Mouse (Mus musculus) WW6 (cell line): ENCODE data around the gene Ubap1.

Source experiments
- DNase-seq: peaks from one replicate; pipeline ENCODE4 v3.0.0-alpha.2; 2013; ENCODE audit warnings: low read depth, low spot score

The Ubap1 gene

DNA sequence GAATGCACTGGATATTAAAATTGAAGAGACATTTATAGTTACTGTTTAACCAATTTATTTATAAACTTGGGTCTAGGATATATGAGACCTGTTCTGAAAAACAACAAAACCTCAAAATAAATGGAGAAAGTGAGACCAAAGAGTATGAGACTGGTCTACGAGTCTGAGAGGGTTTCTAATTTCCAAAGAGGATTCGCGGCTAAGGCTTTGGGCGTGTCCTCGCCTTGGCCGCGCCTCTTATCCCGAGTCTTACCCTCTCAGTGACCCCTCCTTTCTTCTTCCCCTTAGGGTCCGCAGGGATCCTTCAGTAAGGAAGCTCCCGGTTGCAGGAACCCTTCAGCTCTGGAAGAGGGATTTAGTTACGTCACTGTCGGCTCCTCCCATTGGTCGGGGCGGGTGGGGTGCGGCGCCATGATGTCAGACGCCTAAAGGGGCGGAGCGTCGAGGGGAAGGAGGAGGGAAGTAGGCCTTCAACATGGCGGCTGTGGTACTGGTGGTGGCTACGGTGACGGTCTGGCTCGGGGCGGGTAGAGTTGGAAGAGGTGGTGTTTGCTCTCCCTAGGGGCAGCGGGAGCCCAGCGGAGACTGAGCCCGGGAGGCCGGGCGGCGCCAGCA is at the start of gene Ubap1:
Ubap1 (plus strand) TSS at position 413 of the 615 bp plus-strand sequence.
- peak; percentile 97 for DNase-seq

DNA sequence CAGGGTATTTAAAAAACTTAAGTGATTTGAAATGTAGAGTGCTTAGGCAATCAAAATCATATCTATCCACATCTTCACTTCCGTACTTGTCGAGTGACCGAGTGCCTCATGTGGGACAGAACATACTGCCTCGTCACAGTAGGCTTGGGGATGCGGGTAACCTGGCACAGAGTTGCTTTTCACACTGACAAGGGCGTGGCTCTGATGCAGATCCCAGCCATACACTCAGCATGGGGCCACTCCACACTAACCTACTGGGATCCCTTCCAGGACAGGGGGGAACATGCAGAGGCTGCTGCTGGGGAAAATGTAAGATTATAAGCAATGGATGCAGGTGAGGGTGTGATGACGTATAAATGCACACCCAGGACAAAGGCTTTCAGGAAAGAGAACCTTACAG is 45.1 kb upstream of the Ubap1 start:
- DNase-seq: no peak

DNA sequence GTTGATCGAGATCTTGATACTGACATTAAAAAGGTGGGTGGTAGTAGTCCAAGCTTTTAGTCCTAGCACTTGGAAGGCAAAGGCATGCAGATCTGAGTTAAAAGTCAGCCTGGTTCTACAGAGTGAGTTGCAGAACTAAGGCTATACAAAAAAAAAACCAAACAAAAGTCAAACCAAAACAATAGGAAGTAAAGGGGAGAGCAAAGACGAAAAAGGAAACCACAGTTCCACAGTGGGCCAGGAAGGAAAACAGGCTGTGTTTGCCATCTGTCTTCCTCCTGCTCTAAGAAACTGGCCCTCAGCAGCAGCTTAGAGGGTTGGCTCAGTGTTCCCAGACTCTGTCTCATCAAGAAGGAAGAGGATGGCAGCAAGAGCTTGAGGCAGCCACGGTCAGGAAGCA is 44.5 kb upstream of the Ubap1 start:
- DNase-seq: no peak

DNA sequence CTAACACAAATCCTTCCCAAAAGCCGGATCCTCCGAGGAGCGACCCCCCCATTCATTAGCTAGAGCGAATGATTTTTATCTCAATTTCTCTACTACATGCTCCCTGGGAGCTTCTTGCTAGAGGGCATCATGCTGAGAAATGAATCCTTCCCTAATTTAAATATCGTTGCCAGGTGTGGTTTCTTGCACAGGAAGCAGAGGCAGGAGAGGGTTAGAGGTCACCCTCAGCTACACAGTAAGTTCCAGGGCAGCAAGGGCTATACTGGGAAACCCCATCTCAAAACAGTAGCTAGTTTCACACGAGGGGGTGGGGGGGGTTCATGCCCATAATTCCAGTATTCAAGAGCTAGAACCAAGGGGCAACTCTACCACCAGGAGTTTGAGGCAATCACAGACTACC is 41.4 kb upstream of the Ubap1 start:
- no peak for DNase-seq

DNA sequence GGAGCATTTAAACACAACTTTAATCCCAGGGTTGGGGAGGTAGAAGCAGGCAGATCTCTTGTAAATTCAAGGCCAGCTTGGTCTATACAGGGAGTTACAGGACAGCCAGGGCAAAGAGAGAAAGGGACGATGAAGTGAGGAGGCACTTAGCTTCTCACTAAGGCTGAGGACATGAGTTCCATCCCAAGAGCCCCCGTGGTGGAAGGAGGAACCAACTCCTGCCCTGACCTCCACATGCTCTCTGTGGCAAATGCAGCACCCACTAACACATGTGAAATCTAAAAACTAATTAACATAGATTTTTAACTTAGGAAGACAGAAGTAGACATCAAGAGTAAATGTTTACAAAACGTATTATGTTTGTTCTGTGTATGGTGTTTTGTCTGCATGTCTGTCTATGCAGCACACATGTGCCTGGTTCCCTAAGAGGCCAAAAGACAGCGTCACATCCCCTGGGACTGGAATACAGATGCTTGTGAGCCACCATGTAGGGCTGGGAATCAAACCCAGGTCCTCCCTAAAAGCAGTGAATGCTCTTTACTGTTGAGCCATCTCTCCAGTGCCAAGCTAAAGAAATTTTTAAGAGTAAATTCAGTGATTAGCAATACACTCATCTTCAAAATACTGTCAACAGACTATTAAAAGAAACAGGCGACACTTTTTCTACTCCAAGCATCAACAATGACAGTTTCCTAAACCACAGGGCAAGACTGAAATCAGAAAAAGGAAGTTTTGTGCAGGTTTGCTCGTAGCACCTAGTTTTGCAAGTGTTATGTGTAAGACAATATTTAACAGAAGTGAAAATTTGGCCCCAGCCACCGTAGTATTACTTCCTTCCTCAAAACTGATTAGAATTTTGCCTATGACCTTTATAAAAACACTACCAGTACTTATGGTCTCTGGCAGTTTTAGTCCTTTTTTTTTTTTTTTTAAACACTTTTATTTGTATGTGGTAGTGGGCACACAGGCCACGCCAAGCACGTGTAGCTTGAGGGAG is 37.9 kb upstream of the Ubap1 start:
- DNase-seq: no peak

DNA sequence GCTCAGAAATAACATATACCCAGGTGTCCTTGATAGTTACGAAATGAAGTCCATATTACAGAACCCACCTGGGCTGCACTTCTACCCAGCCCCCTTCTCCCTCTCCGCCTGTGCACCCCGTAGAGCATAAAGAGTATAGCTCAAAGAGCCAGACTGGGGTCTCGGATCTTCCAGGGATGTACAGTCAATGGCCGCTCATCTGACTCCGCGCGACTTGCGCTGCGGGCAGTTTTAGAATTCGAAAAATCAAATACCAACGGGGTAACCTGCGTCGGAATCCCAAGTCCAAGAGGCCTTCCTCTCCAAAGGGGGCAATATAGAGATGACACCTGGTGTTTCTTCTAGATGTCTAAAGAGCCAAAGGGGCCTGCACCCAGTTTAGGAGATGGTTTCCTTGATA is 35.1 kb upstream of the Ubap1 start:
- DNase-seq: no peak

DNA sequence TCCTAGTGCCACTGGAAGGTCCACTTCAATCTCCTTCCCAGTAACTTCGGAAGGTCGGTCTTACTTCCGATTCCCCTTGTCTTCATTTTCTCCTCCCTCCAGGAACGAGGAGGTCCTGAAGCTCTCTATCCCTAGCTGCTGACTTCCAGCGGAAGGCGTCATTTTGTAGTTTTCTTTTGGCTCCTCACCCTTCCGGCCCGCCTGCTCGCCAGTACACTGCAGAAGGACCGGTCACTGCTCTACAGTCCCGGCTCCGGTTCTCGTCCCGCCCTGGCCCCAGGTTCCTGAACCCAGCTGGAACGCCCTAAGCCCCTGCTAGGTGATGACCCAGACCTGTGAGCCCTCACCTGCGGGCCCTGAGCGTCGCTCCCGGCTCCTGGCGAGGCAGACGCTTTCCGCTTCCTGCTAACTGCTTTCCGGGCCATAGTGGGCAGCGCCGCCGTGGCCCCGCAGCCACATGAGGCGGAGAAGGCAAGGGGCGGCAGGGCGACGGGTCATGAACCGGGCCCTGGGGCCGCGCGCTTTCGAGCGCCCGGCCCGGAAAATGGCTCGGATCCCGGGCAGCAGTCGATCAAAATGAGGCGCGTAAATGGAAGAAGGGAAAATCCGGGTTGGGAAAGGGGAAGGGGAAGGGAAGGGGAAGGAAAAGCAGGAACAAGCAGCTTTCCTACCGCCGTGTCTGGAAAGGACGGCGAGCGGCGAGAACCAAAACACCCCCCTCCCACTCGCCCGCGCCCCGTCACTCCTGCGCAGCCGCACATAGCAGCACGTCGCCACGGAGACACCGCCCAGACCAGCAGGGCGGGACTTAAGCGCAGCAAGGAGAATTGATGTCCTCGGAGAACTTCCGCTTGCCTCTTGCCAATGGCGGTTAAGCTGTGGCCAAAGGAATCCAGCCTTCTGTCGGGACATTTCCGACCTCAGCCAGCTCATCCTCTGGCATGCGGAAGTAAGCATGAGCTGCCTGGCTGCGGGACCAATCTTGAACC is 34.4 kb upstream of the Ubap1 start, which contains the start of gene Dcaf12:
Dcaf12 (minus strand) TSS at position 749 of the 989 bp plus-strand sequence.
- peak; percentile 90 for DNase-seq

DNA sequence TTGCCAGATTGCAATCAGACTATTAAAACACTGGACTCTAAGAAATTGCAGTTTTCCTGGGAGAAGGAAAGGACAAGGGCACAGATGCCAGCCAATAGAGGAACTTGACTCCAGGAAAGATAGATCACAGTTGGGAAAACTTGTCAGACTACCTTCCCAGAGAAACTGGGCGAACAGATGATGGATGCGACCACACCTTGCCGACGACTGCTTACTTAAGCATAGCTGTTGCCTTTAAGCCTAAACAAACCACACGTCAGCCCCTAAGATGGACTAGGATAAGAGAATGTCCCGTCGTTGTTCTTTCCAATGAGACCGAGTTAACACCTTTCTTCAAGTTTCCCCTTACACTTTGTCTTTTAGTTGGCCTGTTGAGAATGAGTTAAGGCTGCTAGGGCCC is 33.6 kb upstream of the Ubap1 start:
- DNase-seq: no peak

DNA sequence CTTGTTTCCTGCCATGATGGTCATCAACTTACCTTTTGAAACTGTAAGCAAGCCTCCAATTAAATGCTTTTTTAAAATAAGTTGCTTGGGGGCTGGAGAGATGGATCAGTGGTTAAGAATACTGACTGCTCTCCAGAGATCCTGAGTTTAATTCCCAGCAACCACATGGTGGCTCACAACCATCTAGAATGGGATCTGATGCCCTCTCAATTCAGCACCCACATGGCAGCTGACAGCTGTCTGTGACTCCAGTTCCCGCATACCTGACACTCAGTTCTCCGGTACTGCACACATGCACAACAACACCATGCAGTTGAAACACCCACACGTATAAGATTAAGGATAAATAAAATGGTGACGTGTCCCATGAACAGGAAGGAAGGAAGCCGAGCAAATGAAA is 30.5 kb upstream of the Ubap1 start:
- DNase-seq: no peak

DNA sequence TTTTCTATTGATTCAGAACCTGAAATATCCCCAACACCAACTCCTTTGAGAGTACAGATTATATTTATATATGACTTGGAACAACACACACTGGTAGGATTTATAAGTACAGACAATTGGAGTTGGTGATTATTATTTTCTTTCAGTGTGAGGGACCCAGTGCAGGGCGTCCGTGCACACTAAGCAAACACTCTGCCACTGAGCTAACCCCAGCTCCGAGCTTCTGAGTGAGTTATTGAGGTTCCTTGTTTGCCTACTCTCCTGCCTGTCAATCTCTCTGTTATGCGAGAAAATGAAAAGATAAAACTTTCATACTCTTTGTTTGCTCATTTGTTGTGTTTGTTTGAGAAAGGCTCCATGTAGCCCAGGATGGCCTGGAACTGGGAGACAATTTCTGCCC is 27.8 kb upstream of the Ubap1 start:
- no peak for DNase-seq

DNA sequence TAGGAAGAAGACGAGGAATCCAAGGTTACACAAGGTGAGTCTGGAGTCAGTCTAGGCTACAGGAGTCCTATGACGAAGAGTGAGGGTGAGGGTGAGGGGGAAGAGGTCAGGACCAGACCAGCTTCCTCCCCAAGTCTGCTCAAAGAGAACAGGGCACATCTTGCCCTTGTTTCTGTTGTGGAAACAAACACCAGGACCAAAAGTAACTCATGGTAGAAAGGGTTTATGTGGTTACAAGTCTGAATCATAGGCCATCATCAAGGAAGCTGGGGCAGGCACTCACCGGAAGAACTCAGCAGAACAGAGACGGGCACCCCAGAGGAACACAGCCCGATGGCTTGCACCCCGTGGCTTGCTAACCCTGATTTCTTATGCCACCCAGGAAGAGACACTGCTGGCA is 21.9 kb upstream of the Ubap1 start:
- DNase-seq: no peak

DNA sequence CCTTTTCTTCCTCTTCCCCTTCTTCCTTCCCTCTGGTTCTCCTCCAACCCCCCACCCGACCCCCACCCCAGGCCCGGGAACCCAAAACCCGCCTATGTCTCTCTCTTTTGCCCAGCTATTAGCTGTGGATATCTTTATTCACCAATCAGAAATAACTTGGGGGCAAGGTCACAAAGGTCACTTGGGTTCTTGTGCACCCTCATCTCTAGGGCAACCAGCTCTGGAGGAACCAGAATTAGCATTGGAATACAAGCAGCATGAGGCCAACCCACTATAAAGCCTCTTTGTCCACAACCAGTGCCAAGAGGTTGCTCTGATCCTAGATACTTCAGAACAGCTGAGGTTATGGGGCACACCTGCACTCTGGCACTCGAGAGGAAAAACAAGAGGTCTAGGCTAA is 19.3 kb upstream of the Ubap1 start:
- no peak for DNase-seq

DNA sequence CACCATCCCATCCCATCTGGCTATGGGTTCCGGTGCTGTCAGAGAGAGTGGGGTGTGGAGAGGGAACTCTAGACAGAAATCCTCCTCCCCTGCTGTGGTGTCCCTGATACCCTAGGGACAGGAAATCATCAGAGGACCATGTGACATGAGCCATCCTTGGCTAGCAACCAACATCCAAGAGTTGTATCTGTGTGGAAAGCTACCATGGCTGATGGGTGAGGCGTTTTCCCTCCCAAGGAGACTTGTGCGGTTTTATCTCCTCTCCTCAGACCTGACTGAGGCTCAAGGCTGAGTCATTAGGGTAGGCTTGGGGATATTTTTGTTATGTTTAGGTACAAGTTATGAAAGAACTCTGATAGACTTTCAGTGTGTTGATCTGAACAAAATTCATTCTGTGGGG is 17.7 kb upstream of the Ubap1 start:
- no peak for DNase-seq

DNA sequence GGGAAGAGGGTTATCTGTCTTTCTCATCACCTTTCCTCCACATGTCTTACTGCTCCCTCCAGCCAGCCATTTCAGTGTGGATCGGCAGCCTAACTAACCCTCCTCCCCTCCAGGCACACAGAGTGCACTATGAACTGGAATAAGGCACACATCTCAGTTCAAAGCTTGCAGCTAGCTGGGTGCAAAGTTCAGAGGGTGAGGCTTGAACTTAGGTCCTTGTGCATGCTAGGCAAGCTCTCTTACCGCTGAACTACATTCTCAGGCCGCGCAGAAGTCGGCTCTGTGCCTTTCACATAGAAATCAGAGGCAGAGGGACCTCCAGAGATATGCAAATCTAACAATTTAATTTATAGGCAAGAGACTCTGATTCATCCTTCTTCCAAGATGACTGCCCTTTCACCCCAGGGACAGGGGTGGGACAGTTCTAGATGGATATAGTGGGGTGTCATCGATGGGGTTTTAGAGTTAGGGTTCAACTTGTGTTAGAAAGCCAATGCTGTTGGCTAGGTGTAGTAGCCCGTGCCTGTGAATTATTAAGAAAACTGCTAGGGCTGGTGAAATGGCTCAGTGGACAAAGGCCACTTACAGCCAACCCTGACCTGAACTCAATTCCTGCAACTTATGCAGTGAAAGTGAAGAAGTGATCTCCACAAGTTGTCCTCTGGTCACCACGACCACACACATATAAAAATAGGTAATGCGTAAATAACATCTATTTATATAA is 16.9 kb upstream of the Ubap1 start:
- DNase-seq: no peak

DNA sequence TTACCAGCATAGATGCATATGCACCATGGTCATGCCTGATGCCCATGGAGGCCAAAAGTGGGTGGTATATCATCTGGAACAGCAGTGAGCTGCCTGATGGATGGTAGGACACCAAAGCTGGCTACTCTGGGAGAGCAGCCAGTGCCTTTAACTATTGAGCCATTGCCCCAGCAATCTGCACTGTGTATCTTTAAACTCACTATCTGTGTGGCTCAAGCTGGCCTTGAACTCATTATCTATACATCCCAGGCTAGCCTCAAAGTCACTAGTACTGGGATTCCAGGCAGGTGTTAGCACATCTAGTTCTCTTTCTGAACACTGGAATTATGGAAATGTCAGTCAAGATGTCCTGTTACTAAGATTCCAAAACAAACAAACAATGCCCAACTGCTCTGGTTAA is 12.2 kb upstream of the Ubap1 start:
- no peak for DNase-seq

DNA sequence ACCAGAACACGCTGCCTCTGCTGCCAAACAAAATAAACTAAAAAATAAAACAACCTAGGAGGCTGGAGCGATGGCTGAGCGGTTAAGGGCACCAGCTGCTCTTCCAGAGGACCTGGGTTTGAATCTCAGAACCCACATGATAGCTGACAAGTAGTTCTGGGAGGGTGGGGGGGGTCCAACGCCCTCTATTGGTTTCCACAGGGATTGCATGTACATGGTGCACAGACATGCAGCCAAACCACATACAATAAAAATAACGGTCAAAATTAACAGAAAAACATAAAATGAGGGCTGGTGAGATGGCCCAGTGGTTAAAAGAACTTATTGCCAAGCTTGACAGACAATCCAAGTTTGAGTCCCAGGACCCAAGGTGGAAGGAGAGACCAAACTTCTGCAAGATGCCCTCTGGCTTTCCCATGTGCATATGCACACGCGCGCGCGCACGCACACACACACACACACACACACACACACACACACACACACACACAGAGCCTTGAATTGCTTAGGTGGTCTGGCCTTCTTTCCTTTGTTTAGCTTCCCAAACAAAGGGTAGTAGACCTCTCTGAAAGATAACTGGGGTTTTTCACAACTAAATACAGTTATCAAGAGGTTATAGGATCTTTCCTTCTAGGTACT is 7.8 kb upstream of the Ubap1 start:
- DNase-seq: no peak

DNA sequence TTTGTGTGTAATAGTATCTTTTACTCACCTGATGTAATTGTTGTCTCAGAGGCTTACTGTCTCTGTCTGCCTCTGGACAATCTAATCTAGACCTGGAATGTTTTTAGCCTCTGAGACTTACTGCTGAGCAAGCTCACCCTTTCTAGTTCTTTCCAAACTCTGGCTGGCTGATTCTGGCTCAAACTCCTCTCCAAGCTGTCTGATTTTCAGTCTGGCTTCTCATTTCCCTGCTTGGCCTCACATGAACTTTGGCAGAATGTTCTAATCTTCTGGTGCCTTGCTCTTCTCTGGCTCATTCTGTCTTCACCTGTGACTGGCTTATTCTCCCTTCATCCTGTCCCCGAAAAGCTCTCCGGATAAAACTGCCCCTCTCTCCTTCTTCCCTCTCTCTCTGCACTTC is 2.8 kb upstream of the Ubap1 start:
- no peak for DNase-seq

DNA sequence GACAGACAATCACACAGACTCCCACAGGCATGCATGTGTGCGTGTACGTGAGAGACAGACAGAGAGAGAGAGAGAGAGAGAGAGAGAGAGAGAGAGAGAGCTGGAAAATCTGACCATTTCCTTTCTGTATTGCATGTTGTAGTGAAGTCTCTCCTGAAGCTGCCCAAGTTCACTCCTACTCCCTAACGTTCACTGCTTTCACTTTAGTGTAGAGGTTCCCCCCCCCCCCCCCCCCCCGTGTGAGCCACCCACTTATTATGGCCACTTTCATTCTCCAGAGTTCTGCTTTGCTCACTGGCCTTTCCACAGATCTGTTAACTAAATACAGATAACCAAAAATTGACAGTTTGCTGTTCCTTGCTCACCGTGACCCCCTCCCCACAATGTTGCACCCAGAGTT is 957 bp upstream of the Ubap1 start:
- no peak for DNase-seq

DNA sequence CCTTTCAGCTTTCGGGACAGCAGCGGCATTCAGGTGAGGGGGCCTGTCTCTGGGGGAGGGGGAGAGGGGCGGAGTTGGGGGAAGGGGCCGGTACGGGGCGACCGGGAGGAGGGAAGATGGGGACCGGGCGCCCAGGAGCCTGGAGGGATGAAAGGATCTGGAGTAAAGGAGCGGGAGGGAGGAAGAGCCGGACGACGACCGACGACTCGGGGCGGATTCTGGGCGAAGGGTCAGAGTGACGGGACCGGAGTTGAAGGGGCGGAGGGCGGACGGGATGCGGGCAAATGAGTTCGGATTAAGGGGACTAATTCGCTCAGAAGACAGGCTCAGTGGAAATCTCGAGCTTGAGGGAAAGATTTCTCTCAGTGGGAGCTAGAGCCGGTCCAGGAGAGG is 399 bp downstream of the Ubap1 start:
- DNase-seq: no peak

DNA sequence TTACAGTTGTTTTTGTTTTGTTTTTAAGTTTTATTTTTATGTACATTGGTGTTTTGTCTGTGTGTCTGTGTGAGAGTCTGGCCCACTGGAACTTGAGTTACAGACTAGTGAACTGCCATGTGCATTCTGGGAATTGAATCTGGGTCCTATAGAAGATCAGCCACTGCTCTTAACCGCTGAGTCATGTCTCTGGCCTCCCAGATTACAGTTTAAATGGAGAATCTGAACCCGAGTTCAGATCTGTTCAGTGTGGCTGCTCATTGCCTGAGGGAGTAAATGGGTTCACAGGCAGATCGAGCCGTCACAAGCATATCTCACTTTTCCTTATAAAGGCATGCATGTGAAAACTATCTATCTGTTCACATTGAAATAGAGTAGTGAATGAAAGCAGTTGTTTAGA is 4.0 kb downstream of the Ubap1 start:
- DNase-seq: no peak

DNA sequence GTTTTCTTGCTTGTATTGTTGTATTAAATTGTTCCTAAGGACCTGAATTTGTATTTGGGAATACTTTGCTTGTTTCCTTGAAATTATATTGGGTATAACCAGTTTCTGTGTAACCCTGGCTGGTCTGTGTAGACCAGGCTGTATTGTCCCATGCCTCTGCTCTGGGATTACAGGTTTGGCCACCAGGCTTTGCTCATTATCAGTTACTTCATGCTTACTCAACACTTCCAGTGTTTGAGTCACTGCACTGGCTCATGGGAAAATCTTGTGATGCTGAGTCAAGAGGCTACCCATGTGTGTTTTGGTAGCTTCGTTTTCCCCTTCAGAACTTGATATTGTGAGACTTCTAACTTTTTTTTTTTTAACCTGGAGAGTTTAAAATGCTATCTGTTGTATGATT is 4.5 kb downstream of the Ubap1 start:
- no peak for DNase-seq
